Mouse (Mus musculus): Measurements from ENCODE around the gene Napsa. TPM values are rescaled to one million over a fixed set of nuclear protein-coding genes. Genes with fewer than 3 reads are reported as not detected.
A peak's percentile ranks its signal among the peaks of the same experiment; 100 is the strongest.

Napsa gene
- polyA plus RNA-seq, 1 experiment from 2014 or later = 4.7 TPM

- Histone ChIP-seq H3K27ac (ENCODE audit: low read depth) (no peak overlapping the region), H3K36me3 (ENCODE audit: insufficient read depth) (no peaks in the 10 kb centered on the region), H3K27me3 (ENCODE audit: insufficient read depth, low read length) (no peaks in the 10 kb centered on the region), H3K4me3 (ENCODE audit: low read depth, low read length) (no peak overlapping the region), H3K4me1 (ENCODE audit: insufficient read depth) (no peaks in the 10 kb centered on the region), H3K9ac (no peak overlapping the region), H3K4me2 (no peak overlapping the region), H3K9me3 (ENCODE audit: low read depth, low read length) (no peaks in the 10 kb centered on the region)
- TF ChIP-seq CTCF (IDR thresholded peaks at IDR 0.05; ENCODE audit: low read depth) = peak; percentile 84
- ATAC-seq (ENCODE audit: insufficient read depth) (peak; percentile 54; the same call in 1 of the 2 replicates), DNase-seq (peak; percentile 96)
- 50% methylated on average over 18 of the region's 18 CpGs for WGBS
Observed at GRCm38 (mm10) chr7:44560435-44561400, 11.5 kb upstream of the Napsa start.

GRCm38 (mm10) chr7:44563284-44563683, 8.9 kb upstream of the Napsa start:
- no peaks in the 10 kb centered on the region for H3K9me3 ChIP-seq (ENCODE audit: low read depth, low read length)
- H3K27ac ChIP-seq (ENCODE audit: low read depth) = no peak overlapping the region
- H3K36me3 ChIP-seq (ENCODE audit: insufficient read depth) = no peaks in the 10 kb centered on the region
- H3K9ac ChIP-seq = no peak overlapping the region
- H3K4me1 ChIP-seq (ENCODE audit: insufficient read depth) = no peaks in the 10 kb centered on the region
- no peak for DNase-seq
- TF ChIP-seq CTCF (IDR thresholded peaks at IDR 0.05; ENCODE audit: low read depth) = no peak
- ATAC-seq (ENCODE audit: insufficient read depth) = no peak
- H3K27me3 ChIP-seq (ENCODE audit: insufficient read depth, low read length) = no peaks in the 10 kb centered on the region
- no peak overlapping the region for H3K4me2 ChIP-seq
- no peak overlapping the region for H3K4me3 ChIP-seq (ENCODE audit: low read depth, low read length)
- WGBS = 42% methylated on average over 8 of the region's 8 CpGs

- Histone ChIP-seq H3K9me3 (ENCODE audit: low read depth, low read length) (no peaks in the 10 kb centered on the region), H3K27ac (ENCODE audit: low read depth) (no peak overlapping the region), H3K36me3 (ENCODE audit: insufficient read depth) (no peaks in the 10 kb centered on the region), H3K4me3 (ENCODE audit: low read depth, low read length) (no peak overlapping the region), H3K4me2 (no peak overlapping the region), H3K4me1 (ENCODE audit: insufficient read depth) (no peaks in the 10 kb centered on the region), H3K9ac (no peak overlapping the region), H3K27me3 (ENCODE audit: insufficient read depth, low read length) (no peaks in the 10 kb centered on the region)
- TF ChIP-seq CTCF (IDR thresholded peaks at IDR 0.05; ENCODE audit: low read depth) = no peak
- no peak for DNase-seq
- WGBS = 83% methylated on average over 10 of the region's 10 CpGs
- ATAC-seq (ENCODE audit: insufficient read depth) = no peak
Observed at GRCm38 (mm10) chr7:44564486-44564885, 7.7 kb upstream of the Napsa start.

- Histone ChIP-seq H3K27ac (ENCODE audit: low read depth) (no peak overlapping the region), H3K4me2 (no peak overlapping the region), H3K36me3 (ENCODE audit: insufficient read depth) (no peaks in the 10 kb centered on the region), H3K4me1 (ENCODE audit: insufficient read depth) (no peaks in the 10 kb centered on the region), H3K9ac (no peak overlapping the region), H3K9me3 (ENCODE audit: low read depth, low read length) (no peaks in the 10 kb centered on the region), H3K4me3 (ENCODE audit: low read depth, low read length) (no peak overlapping the region), H3K27me3 (ENCODE audit: insufficient read depth, low read length) (no peaks in the 10 kb centered on the region)
- WGBS = 62% methylated on average over 6 of the region's 6 CpGs
- ATAC-seq (ENCODE audit: insufficient read depth) (no peak), DNase-seq (no peak)
- TF ChIP-seq CTCF (IDR thresholded peaks at IDR 0.05; ENCODE audit: low read depth) = no peak
Observed at GRCm38 (mm10) chr7:44565414-44565813, 6.8 kb upstream of the Napsa start.

- ATAC-seq (ENCODE audit: insufficient read depth) = no peak
- no peak for TF ChIP-seq CTCF (IDR thresholded peaks at IDR 0.05; ENCODE audit: low read depth)
Observed at GRCm38 (mm10) chr7:44568803-44569202, 3.4 kb upstream of the Napsa start.

GRCm38 (mm10) chr7:44570989-44571388, 1.2 kb upstream of the Napsa start:
- Histone ChIP-seq H3K4me2 (no peak overlapping the region), H3K4me1 (ENCODE audit: insufficient read depth) (no peaks in the 10 kb centered on the region), H3K9me3 (ENCODE audit: low read depth, low read length) (no peaks in the 10 kb centered on the region), H3K9ac (no peak overlapping the region), H3K4me3 (ENCODE audit: low read depth, low read length) (no peak overlapping the region), H3K36me3 (ENCODE audit: insufficient read depth) (no peaks in the 10 kb centered on the region), H3K27me3 (ENCODE audit: insufficient read depth, low read length) (no peaks in the 10 kb centered on the region), H3K27ac (ENCODE audit: low read depth) (no peak overlapping the region)
- DNase-seq = no peak
- ATAC-seq (ENCODE audit: insufficient read depth) = no peak
- 76% methylated on average over 6 of the region's 6 CpGs for WGBS
- TF ChIP-seq CTCF (IDR thresholded peaks at IDR 0.05; ENCODE audit: low read depth) = no peak

More at GRCm38 (mm10) chr7:44568803-44569202, 3.4 kb upstream of the Napsa start:
- 44% methylated on average over 9 of the region's 9 CpGs for WGBS
- Histone ChIP-seq H3K9ac (no peak overlapping the region), H3K27me3 (ENCODE audit: insufficient read depth, low read length) (no peaks in the 10 kb centered on the region), H3K4me1 (ENCODE audit: insufficient read depth) (no peaks in the 10 kb centered on the region), H3K4me3 (ENCODE audit: low read depth, low read length) (no peak overlapping the region), H3K4me2 (no peak overlapping the region), H3K36me3 (ENCODE audit: insufficient read depth) (no peaks in the 10 kb centered on the region), H3K9me3 (ENCODE audit: low read depth, low read length) (no peaks in the 10 kb centered on the region), H3K27ac (ENCODE audit: low read depth) (no peak overlapping the region)
- DNase-seq = no peak

- no peak overlapping the region for H3K27ac ChIP-seq (ENCODE audit: low read depth)
Observed at GRCm38 (mm10) chr7:44571811-44572210, 369 bp upstream of the Napsa start.

More at GRCm38 (mm10) chr7:44571811-44572210, 369 bp upstream of the Napsa start:
- no peaks in the 10 kb centered on the region for H3K36me3 ChIP-seq (ENCODE audit: insufficient read depth)
- no peaks in the 10 kb centered on the region for H3K9me3 ChIP-seq (ENCODE audit: low read depth, low read length)
- no peak for DNase-seq
- no peak for ATAC-seq (ENCODE audit: insufficient read depth)
- no peak overlapping the region for H3K9ac ChIP-seq
- H3K4me2 ChIP-seq = no peak overlapping the region
- no peaks in the 10 kb centered on the region for H3K27me3 ChIP-seq (ENCODE audit: insufficient read depth, low read length)
- no peak for TF ChIP-seq CTCF (IDR thresholded peaks at IDR 0.05; ENCODE audit: low read depth)
- H3K4me3 ChIP-seq (ENCODE audit: low read depth, low read length) = no peak overlapping the region
- H3K4me1 ChIP-seq (ENCODE audit: insufficient read depth) = no peaks in the 10 kb centered on the region
- 62% methylated on average over 4 of the region's 4 CpGs for WGBS
